Mouse (Mus musculus): ENCODE measurements around the gene Nr5a2. TPM values are rescaled to one million over a fixed set of nuclear protein-coding genes. Genes with fewer than 3 reads are reported as not detected.

Nr5a2 gene
- polyA plus RNA-seq, 1 experiment from 2014 or later = 1.8 TPM

- no peaks in the 10 kb centered on the region for H3K36me3 ChIP-seq
- no peaks in the 10 kb centered on the region for H3K9me3 ChIP-seq
- WGBS = under 1% methylated on average over 20 of the region's 20 CpGs
- H3K27ac ChIP-seq = no peak overlapping the region
- peaks cover 23% of the 10 kb centered on the region for H3K4me1 ChIP-seq
- ATAC-seq (ENCODE audit: low FRiP score, low read depth) = no peak
- H3K9ac ChIP-seq = no peak overlapping the region
- peak overlapping the region; percentile 93 for H3K4me2 ChIP-seq (replicated peaks)
- peak overlapping the region; percentile 18; the same call in 1 of the 2 replicates for H3K4me3 ChIP-seq
- H3K27me3 ChIP-seq (replicated peaks) = peaks cover 90% of the 10 kb centered on the region
Measured at GRCm38 (mm10) chr1:136947394-136948126, 12.7 kb downstream of the Nr5a2 start.

GRCm38 (mm10) chr1:136946806-136947393 lies 13.3 kb downstream of the Nr5a2 start:
- WGBS = 1% methylated on average over 18 of the region's 18 CpGs
- Histone ChIP-seq H3K4me3 (peak overlapping the region; percentile 18; the same call in 1 of the 2 replicates), H3K9me3 (no peaks in the 10 kb centered on the region), H3K36me3 (no peaks in the 10 kb centered on the region), H3K9ac (no peak overlapping the region), H3K4me1 (peaks cover 18% of the 10 kb centered on the region), H3K27me3 (replicated peaks) (peaks cover 84% of the 10 kb centered on the region), H3K4me2 (replicated peaks) (peak overlapping the region; percentile 31), H3K27ac (no peak overlapping the region)
- no peak for ATAC-seq (ENCODE audit: low FRiP score, low read depth)

DNA sequence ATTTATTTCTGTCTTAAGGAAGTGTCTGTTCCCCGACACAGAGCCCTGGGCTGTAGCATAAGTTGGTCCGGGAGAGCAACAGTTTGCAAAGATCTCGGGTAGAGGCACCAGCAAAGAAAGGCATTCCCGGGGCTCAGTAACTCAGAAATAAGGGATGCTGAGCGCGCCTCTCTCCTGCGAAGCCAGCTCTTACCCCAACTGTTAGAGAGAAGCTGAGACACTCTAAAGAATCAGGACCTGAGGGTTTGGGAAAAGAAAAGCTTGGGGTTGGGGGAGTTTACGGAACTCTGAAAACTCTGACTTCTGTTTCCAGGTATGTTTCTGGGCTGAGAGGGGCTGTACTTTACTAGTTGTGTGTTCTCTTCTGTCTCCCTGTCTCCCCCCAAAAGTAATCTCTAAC lies 13.8 kb downstream of the Nr5a2 start:
- peaks cover 79% of the 10 kb centered on the region for H3K27me3 ChIP-seq (replicated peaks)
- H3K4me2 ChIP-seq (replicated peaks) = no peak overlapping the region
- no peak overlapping the region for H3K4me3 ChIP-seq

GRCm38 (mm10) chr1:136945876-136946275 lies 14.4 kb downstream of the Nr5a2 start:
- 2% methylated on average over 10 of the region's 10 CpGs for WGBS
- no peak overlapping the region for H3K4me2 ChIP-seq (replicated peaks)

More for the DNA sequence above, 13.8 kb downstream of the Nr5a2 start:
- WGBS = 0% methylated on average over 8 of the region's 8 CpGs
- no peaks in the 10 kb centered on the region for H3K36me3 ChIP-seq
- no peak overlapping the region for H3K9ac ChIP-seq
- H3K9me3 ChIP-seq = no peaks in the 10 kb centered on the region
- peaks cover 18% of the 10 kb centered on the region for H3K4me1 ChIP-seq
- no peak for ATAC-seq (ENCODE audit: low FRiP score, low read depth)
- H3K27ac ChIP-seq = no peak overlapping the region

GRCm38 (mm10) chr1:136945426-136945825 lies 14.8 kb downstream of the Nr5a2 start:
- no peak overlapping the region for H3K4me2 ChIP-seq (replicated peaks)
- peaks cover 18% of the 10 kb centered on the region for H3K4me1 ChIP-seq
- no peaks in the 10 kb centered on the region for H3K9me3 ChIP-seq
- 2% methylated on average over 7 of the region's 7 CpGs for WGBS
- H3K27ac ChIP-seq = no peak overlapping the region
- ATAC-seq (ENCODE audit: low FRiP score, low read depth) = no peak
- no peak overlapping the region for H3K9ac ChIP-seq
- H3K36me3 ChIP-seq = no peaks in the 10 kb centered on the region
- peaks cover 70% of the 10 kb centered on the region for H3K27me3 ChIP-seq (replicated peaks)
- H3K4me3 ChIP-seq = no peak overlapping the region

More at GRCm38 (mm10) chr1:136945876-136946275, 14.4 kb downstream of the Nr5a2 start:
- no peak for ATAC-seq (ENCODE audit: low FRiP score, low read depth)
- Histone ChIP-seq H3K4me1 (peaks cover 18% of the 10 kb centered on the region), H3K36me3 (no peaks in the 10 kb centered on the region), H3K9ac (no peak overlapping the region), H3K27me3 (replicated peaks) (peaks cover 74% of the 10 kb centered on the region), H3K9me3 (no peaks in the 10 kb centered on the region), H3K4me3 (no peak overlapping the region), H3K27ac (no peak overlapping the region)

DNA sequence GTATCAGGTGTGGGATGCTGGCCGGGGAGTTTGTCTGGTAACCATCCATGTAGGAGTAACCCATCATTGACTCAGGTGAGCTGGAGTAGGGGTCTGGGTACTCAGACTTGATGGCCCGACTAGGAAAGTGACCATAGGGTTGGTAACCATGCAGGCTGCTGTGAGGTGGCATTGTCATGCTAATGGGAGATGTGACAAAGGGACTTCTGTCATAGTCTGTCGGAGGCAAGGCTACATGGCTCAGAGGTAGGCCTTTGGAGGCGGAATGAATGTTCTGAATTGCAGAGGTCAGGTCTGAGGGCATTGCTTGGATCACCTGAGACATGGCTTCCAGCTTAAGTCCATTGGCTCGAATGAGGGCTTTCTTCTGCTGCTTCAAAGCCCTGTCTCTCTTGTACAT lies 19.6 kb downstream of the Nr5a2 start:
- no peaks in the 10 kb centered on the region for H3K4me1 ChIP-seq
- H3K9ac ChIP-seq = no peak overlapping the region
- no peaks in the 10 kb centered on the region for H3K36me3 ChIP-seq
- peaks cover 26% of the 10 kb centered on the region for H3K27me3 ChIP-seq (replicated peaks)
- ATAC-seq (ENCODE audit: low FRiP score, low read depth) = no peak
- no peak overlapping the region for H3K27ac ChIP-seq
- no peak overlapping the region for H3K4me3 ChIP-seq
- no peaks in the 10 kb centered on the region for H3K9me3 ChIP-seq
- WGBS = 61% methylated on average over 5 of the region's 5 CpGs
- no peak overlapping the region for H3K4me2 ChIP-seq (replicated peaks)

- Histone ChIP-seq H3K9ac (no peak overlapping the region), H3K4me3 (no peak overlapping the region), H3K27ac (no peak overlapping the region), H3K36me3 (no peaks in the 10 kb centered on the region), H3K4me2 (replicated peaks) (no peak overlapping the region), H3K9me3 (no peaks in the 10 kb centered on the region), H3K4me1 (no peaks in the 10 kb centered on the region), H3K27me3 (replicated peaks) (peaks cover 15% of the 10 kb centered on the region)
- 74% methylated on average over 1 of the region's 1 CpGs for WGBS
- ATAC-seq (ENCODE audit: low FRiP score, low read depth) = no peak
Measured at GRCm38 (mm10) chr1:136939220-136939619, 21.0 kb downstream of the Nr5a2 start.

- H3K4me1 ChIP-seq = no peaks in the 10 kb centered on the region
- H3K27me3 ChIP-seq (replicated peaks) = peaks cover 3% of the 10 kb centered on the region; the same call in 1 of the 2 replicates
- H3K27ac ChIP-seq = no peak overlapping the region
- H3K9me3 ChIP-seq = no peaks in the 10 kb centered on the region
- no peak overlapping the region for H3K4me2 ChIP-seq (replicated peaks)
- H3K36me3 ChIP-seq = no peaks in the 10 kb centered on the region
- no peak for ATAC-seq (ENCODE audit: low FRiP score, low read depth)
- 92% methylated on average over 9 of the region's 9 CpGs for WGBS
- H3K4me3 ChIP-seq = no peak overlapping the region
- H3K9ac ChIP-seq = no peak overlapping the region
Measured at GRCm38 (mm10) chr1:136935960-136936324, 24.3 kb downstream of the Nr5a2 start.

GRCm38 (mm10) chr1:136935316-136935959 lies 24.8 kb downstream of the Nr5a2 start:
- H3K27me3 ChIP-seq (replicated peaks) = peaks cover 2% of the 10 kb centered on the region; the same call in 1 of the 2 replicates
- no peak overlapping the region for H3K27ac ChIP-seq
- ATAC-seq (ENCODE audit: low FRiP score, low read depth) = no peak
- H3K9ac ChIP-seq = no peak overlapping the region
- no peaks in the 10 kb centered on the region for H3K9me3 ChIP-seq
- 63% methylated on average over 8 of the region's 8 CpGs for WGBS
- no peaks in the 10 kb centered on the region for H3K4me1 ChIP-seq
- H3K4me3 ChIP-seq = no peak overlapping the region
- no peak overlapping the region for H3K4me2 ChIP-seq (replicated peaks)
- no peaks in the 10 kb centered on the region for H3K36me3 ChIP-seq

- Histone ChIP-seq H3K4me1 (no peaks in the 10 kb centered on the region), H3K27ac (no peak overlapping the region), H3K9ac (no peak overlapping the region), H3K36me3 (no peaks in the 10 kb centered on the region), H3K27me3 (replicated peaks) (no peaks in the 10 kb centered on the region), H3K9me3 (no peaks in the 10 kb centered on the region), H3K4me3 (no peak overlapping the region), H3K4me2 (replicated peaks) (no peak overlapping the region)
- no peak for ATAC-seq (ENCODE audit: low FRiP score, low read depth)
- 95% methylated on average over 10 of the region's 10 CpGs for WGBS
Measured at GRCm38 (mm10) chr1:136934051-136934450, 26.2 kb downstream of the Nr5a2 start.

DNA sequence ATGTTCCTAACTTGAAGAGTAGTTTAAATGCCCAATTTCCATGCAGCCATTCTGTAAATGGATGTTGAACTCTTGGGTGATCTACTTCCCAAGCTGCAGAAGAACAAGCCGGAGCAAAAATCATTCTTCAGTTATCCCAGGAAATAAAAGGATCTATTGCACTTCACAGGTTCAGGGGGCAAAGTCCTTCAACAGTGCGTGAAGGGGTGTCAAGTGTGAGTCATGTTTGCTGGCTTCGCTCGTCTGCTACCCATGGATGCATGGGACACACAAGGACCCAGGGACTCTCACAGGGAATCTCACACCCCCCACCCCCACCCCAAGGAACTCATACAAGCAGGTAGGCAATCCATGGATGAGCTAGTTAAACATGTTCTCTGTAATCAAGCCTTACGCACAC lies 29.2 kb downstream of the Nr5a2 start:
- WGBS = 95% methylated on average over 5 of the region's 5 CpGs
- Histone ChIP-seq H3K4me2 (replicated peaks) (no peak overlapping the region), H3K4me1 (no peaks in the 10 kb centered on the region), H3K9ac (no peak overlapping the region), H3K9me3 (no peaks in the 10 kb centered on the region), H3K4me3 (no peak overlapping the region), H3K36me3 (no peaks in the 10 kb centered on the region), H3K27me3 (replicated peaks) (no peaks in the 10 kb centered on the region), H3K27ac (no peak overlapping the region)
- no peak for ATAC-seq (ENCODE audit: low FRiP score, low read depth)

GRCm38 (mm10) chr1:136929743-136930142 lies 30.5 kb downstream of the Nr5a2 start:
- Histone ChIP-seq H3K27me3 (replicated peaks) (no peaks in the 10 kb centered on the region), H3K4me2 (replicated peaks) (no peak overlapping the region), H3K36me3 (no peaks in the 10 kb centered on the region), H3K4me3 (no peak overlapping the region), H3K9me3 (no peaks in the 10 kb centered on the region), H3K4me1 (no peaks in the 10 kb centered on the region), H3K9ac (no peak overlapping the region), H3K27ac (no peak overlapping the region)
- ATAC-seq (ENCODE audit: low FRiP score, low read depth) = no peak
- 93% methylated on average over 6 of the region's 6 CpGs for WGBS

All from neural tube, embryonic 12.5 days (tissue).